Mouse (Mus musculus) testis, adult 2 months (tissue): ENCODE results near the gene Tmem182. TPM values are rescaled to one million over a fixed set of nuclear protein-coding genes. Genes with fewer than 3 reads are reported as not detected.
A peak's percentile ranks its signal among the peaks of the same experiment; 100 is the strongest.

Experiments used
- H3K27ac ChIP-seq: fragments of 200-500 bp; 2 replicates; pipeline ENCODE4 v1.5.1; 2012; ENCODE audit warnings: low read depth, low read length; ENCODE audit not compliant: control insufficient read depth, insufficient read depth
- H3K27me3 ChIP-seq: fragments of 200-500 bp; 2 replicates; pipeline ENCODE4 v1.6.1; 2012; ENCODE audit warnings: mild to moderate bottlenecking, low read length, moderate library complexity; ENCODE audit not compliant: control insufficient read depth, insufficient read depth
- H3K36me3 ChIP-seq: fragments of 200-500 bp; 2 replicates; pipeline ENCODE4 v1.6.1; 2012; ENCODE audit warnings: mild to moderate bottlenecking, low read length; ENCODE audit not compliant: control insufficient read depth, insufficient read depth
- H3K4me1 ChIP-seq: fragments of 200-500 bp; 2 replicates; pipeline ENCODE4 v1.6.1; 2012; ENCODE audit warnings: low read length; ENCODE audit not compliant: control insufficient read depth, insufficient read depth
- H3K4me3 ChIP-seq: fragments of 200-500 bp; 2 replicates; pipeline ENCODE4 v1.5.1; 2012; ENCODE audit warnings: low read depth, mild to moderate bottlenecking, low read length, moderate library complexity, mixed read lengths; ENCODE audit not compliant: control insufficient read depth
- CTCF ChIP-seq: fragments of 200-500 bp; IDR thresholded peaks from 2 replicates; pipeline ENCODE4 v1.5.1; 2012; ENCODE audit warnings: low read depth, mild to moderate bottlenecking, inconsistent platforms, low read length, moderate library complexity; ENCODE audit not compliant: control insufficient read depth, insufficient read depth, insufficient replicate concordance
- POLR2A ChIP-seq: fragments of 200-500 bp; IDR thresholded peaks from 2 replicates; pipeline ENCODE4 v1.6.1; 2012; ENCODE audit warnings: low read depth, mild to moderate bottlenecking, inconsistent platforms, low read length, moderate library complexity; ENCODE audit not compliant: control insufficient read depth
- polyA plus RNA-seq: library from polyadenylated mRNA; depleted of rRNA; stranded (reverse); fragments of >200 nt; gene quantifications from 2 replicates; pipeline ENCODE4 v1.2.3, GENCODE M21; 2012; rRNA removed

Tmem182 gene
- 0.23 TPM in 2 replicates for polyA plus RNA-seq

DNA sequence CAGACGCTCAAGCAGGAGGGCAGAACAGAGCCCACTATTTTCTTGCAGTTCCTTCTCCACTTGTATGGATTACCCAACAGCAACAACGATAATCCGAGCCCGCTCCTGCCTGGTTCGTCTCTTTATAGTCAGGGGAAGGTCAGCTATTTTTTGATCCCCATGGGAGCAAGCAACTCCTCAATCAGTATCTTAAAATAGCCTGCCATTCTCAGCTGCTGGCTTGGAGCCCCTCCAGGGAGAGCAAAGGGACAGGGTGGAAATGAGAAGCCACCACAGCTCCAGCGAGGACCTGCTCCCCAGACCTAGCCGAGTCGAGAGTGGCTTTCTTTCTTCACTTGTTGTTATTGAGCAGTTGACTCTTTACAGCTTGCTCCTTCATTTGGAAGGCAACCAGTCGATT, at the start of gene Tmem182:
TSS of gene Tmem182 (plus strand) at position 251 of the 400 bp plus-strand sequence.
- H3K4me1 ChIP-seq: peaks cover 6% of the 10 kb centered on the region
- H3K36me3 ChIP-seq: no peaks in the 10 kb centered on the region
- no peak within 1 kb of the TSS for H3K27ac ChIP-seq
- no peaks in the 10 kb centered on the region for H3K27me3 ChIP-seq
- H3K4me3 ChIP-seq: peak within 1 kb of the TSS; percentile 19; the same call in 1 of the 2 replicates
- TF ChIP-seq POLR2A (no peak), CTCF (no peak)

DNA sequence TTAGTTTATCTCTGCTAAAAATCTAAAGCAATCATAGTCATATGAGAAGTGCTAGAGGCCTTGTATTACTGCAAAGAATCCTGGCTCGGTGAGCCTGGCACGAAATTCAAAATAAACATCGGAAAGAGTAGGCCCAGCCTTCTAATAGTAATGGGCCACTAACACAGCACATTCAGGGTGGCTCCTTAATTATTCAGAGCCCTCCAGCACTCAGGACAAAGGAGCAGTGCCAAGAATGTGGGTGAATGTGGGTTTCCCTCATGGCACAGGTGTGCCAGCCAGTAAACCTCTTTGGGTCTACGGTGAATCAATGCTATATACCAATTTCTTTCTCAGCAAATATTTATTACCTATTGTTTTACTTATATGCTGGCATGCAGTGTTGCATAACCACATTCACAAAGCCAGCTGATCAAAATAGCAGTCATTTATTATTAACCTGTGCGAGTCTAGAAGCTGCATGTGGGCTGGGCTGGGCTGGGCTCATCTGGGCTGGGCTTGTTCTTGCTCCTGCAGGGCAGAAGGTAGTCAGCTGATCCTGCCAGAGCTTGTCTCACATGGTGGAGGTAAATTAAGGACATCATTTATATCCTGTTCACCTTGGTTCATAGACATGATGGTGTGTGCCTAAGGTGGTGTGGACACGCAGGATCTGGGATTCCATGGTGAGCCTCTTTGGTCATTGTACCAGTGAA, 45.5 kb upstream of the Tmem182 start:
- H3K4me3 ChIP-seq: no peak overlapping the region
- TF ChIP-seq CTCF (no peak), POLR2A (no peak)
- H3K36me3 ChIP-seq: no peaks in the 10 kb centered on the region
- no peak overlapping the region for H3K27ac ChIP-seq
- H3K4me1 ChIP-seq: no peaks in the 10 kb centered on the region
- no peaks in the 10 kb centered on the region for H3K27me3 ChIP-seq

DNA sequence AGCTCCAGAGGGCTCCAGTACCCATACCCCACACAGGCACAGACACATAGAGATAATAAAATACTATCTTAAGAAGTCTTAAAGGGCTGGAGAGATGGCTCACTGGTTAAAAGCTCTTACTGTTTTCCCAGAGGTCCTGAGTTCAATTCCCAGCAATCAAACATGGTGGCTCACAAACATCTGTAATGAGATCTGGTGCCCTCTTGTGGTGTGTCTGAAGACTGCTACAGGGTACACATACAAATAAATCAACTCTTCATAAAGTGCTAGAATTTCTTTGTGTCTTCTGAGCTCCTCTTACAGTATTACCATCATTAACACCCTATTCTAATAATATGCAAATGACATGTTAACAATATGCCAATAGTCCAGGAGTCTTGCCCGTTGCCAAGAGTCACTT, 41.4 kb upstream of the Tmem182 start:
- TF ChIP-seq CTCF (no peak), POLR2A (no peak)
- Histone ChIP-seq H3K4me3 (no peak overlapping the region), H3K36me3 (no peaks in the 10 kb centered on the region), H3K27me3 (no peaks in the 10 kb centered on the region), H3K4me1 (peaks cover 9% of the 10 kb centered on the region), H3K27ac (no peak overlapping the region)

DNA sequence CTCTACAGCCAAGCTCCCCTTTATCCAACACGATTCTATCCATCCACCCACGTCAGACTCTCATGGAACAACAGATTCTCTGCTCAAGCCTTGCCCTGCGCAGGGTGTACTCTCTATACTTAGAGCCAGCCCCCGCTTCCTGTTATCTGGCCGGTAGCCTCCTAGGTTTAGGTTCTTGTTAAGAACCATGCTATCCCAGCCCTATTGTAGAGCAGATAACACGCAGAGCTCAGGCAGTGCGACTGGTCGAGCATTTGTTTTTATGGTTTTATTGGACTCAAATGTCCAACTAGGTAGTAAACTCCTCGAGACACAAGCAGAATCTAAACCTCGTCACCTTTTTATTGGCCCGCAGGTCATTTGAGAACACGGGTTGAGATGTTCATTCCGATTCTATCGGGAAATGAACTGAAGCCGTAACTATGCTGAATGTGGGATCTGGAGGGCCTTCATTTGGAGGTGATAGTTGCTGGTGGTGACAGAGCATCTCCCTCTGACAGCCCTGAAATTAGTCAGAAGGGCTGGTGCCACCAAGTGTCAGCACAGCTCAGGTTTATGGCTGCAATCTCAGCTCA, 40.6 kb upstream of the Tmem182 start:
- peaks cover 9% of the 10 kb centered on the region for H3K4me1 ChIP-seq
- no peaks in the 10 kb centered on the region for H3K36me3 ChIP-seq
- no peak overlapping the region for H3K4me3 ChIP-seq
- no peak overlapping the region for H3K27ac ChIP-seq
- H3K27me3 ChIP-seq: no peaks in the 10 kb centered on the region
- TF ChIP-seq CTCF: no peak
- no peak for TF ChIP-seq POLR2A

DNA sequence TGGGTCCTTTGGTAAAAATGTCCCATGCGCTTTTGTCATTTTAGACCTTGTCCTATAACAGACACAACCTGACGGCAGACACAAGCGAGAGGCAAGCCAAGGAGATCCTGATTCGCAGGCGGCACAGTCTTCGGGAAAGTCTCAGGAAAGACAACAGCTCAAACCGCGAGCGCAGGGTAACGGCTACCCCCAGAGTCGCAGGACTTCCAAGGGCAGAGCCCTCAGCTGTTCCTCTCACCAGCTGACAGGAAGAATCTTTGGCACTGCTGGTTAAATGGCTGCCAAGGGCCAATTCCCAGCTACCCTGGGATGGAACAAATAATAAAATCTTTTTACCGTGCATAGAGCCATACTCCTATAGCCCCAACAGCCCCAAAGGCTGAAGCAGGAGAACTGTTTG, 39.9 kb upstream of the Tmem182 start:
- Histone ChIP-seq H3K4me1 (peaks cover 9% of the 10 kb centered on the region), H3K4me3 (no peak overlapping the region), H3K27ac (no peak overlapping the region), H3K27me3 (no peaks in the 10 kb centered on the region), H3K36me3 (no peaks in the 10 kb centered on the region)
- TF ChIP-seq CTCF (no peak), POLR2A (no peak)

DNA sequence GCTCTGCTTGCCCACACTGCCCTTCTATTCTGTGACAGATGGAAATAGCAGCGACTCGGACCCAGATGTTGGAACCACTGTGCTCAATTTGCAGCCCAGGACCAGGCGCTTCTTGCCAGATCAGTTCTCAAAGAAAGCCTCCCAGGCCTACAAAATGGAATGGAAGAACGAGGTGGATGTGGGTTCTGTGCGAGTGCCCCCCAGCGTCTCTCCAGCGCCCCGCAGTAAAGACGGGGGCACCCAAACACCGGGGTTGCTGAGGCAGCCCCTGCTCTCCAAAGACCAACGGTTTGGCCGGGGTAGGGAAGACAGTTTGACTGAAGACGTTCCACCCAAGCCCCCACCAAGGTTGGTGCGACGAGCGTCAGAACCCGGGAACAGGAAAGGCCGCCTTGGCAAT, 37.8 kb upstream of the Tmem182 start:
- no peak for TF ChIP-seq CTCF
- no peak for TF ChIP-seq POLR2A
- Histone ChIP-seq H3K27me3 (no peaks in the 10 kb centered on the region), H3K4me3 (peak overlapping the region; percentile 50; the same call in 1 of the 2 replicates), H3K27ac (peak overlapping the region; percentile 37; the same call in 1 of the 2 replicates), H3K4me1 (peaks cover 9% of the 10 kb centered on the region), H3K36me3 (no peaks in the 10 kb centered on the region)

DNA sequence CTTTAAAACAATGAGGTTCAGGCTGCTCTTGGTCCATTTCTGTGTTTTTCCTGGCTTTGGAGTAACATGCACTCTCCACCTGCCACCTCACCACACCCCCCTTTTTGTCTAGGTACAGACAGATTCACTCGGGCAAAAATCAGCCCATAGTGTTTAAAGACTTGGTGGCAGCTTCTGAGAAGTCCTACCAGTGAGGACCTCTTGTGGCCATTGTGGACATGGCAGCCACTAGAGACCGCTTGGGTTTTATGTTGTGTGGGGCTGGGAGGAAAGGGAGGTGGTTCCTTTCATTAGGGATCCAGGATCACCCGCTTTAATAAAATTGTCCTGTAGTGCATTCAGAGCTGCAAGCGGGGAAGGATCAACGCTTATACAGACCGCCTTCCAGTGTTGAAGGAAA, 36.8 kb upstream of the Tmem182 start:
- H3K27me3 ChIP-seq: no peaks in the 10 kb centered on the region
- TF ChIP-seq POLR2A (no peak), CTCF (peak; percentile 65; the same call in 1 of the 2 replicates)
- H3K4me1 ChIP-seq: peaks cover 9% of the 10 kb centered on the region
- H3K4me3 ChIP-seq: no peak overlapping the region
- H3K36me3 ChIP-seq: no peaks in the 10 kb centered on the region
- H3K27ac ChIP-seq: no peak overlapping the region
